Comparison of ENCODE assay signal across 16 mouse cellular contexts in genomic region chr4:12247994-12248393, GRCm38 (mm10).
"Had no signal": no experiment of that assay in that cellular context is flagged by ENCODE, and none has a peak within 500 bp of the region (broad histone marks: within the 10 kb centered on the region; RNA-seq: fewer than 3 reads in every experiment).

No protein-coding gene starts in this region.

- ATAC-seq: hindbrain, embryonic 16.5 days; inflammation-experienced regulatory T-cells, adult 6 months; intestine, embryonic 15.5 days; intestine, postnatal 0 days had no signal

- DNase-seq: gastrocnemius, adult 2 months; gastrocnemius, postnatal 10 days; gastrocnemius, postnatal 25 days; heart, adult 2 months; heart, postnatal 4 days; kidney, adult 18-20 months; kidney, adult 8-10 months; kidney, postnatal 10 days; kidney, postnatal 25 days; kidney, postnatal 4 days; liver; liver, embryonic 13.5 days had no signal
